Mouse (Mus musculus) layer of hippocampus, postnatal 14 days (tissue): ENCODE data around the gene Tial1. TPM values are rescaled to one million over a fixed set of nuclear protein-coding genes. Genes with fewer than 3 reads are reported as not detected.
A peak's percentile ranks its signal among the peaks of the same experiment; 100 is the strongest.

ENCODE experiments used
- DNase-seq, 2 experiments: peaks; one replicate each; pipeline ENCODE4 v3.0.0; 2021 to 2022; ENCODE audit warnings: low spot score in 2 of 2, mixed read lengths in 1 of 2
- long read RNA-seq, 2 experiments: library from polyadenylated mRNA; stranded (forward); transcript quantifications; one replicate each; pipeline ENCODE4 v2.0.0; 2021
- total RNA-seq, 2 experiments: library from RNA; stranded (reverse); gene quantifications; 2 replicates each; pipeline ENCODE4 v1.2.3; 2021

Tial1 gene
- 100 to 1,000 TPM; 105 to 113 TPM for total RNA-seq
- long read RNA-seq, experiment 1, full-length matches to known transcripts, result 10 of 23 reads
- long read RNA-seq, experiment 1, partial matches to known transcripts, result 4 of 23 reads
- long read RNA-seq, experiment 1, other reads (novel, unspliced or antisense), result 9 of 23 reads
- long read RNA-seq, experiment 2, full-length matches to known transcripts, result 10 of 15 reads
- long read RNA-seq, experiment 2, partial matches to known transcripts, result 4 of 15 reads
- long read RNA-seq, experiment 2, other reads (novel, unspliced or antisense), result 1 of 15 reads

- DNase-seq, result peak; percentile 98 to 99
These were observed at the start of gene Tial1 for GRCm38 (mm10) chr7:128461285-128462215. Gene Tial1, minus strand, starts transcription at chr7:128461717.

GRCm38 (mm10) chr7:128504091-128504490 is 42.6 kb upstream of the Tial1 start:
- no peak for DNase-seq

GRCm38 (mm10) chr7:128499801-128500200 is 38.3 kb upstream of the Tial1 start:
- no peak for DNase-seq

- no peak for DNase-seq
These were observed 33.0 kb upstream of the Tial1 start for GRCm38 (mm10) chr7:128494546-128494945.

GRCm38 (mm10) chr7:128488986-128489385 is 27.5 kb upstream of the Tial1 start:
- DNase-seq, result no peak

- DNase-seq, result peak; percentile 43 to 68
These were observed 12.8 kb upstream of the Tial1 start for GRCm38 (mm10) chr7:128474322-128474721.

GRCm38 (mm10) chr7:128462406-128462805 is 889 bp upstream of the Tial1 start:
- DNase-seq, result no peak

GRCm38 (mm10) chr7:128460865-128461228 is 670 bp downstream of the Tial1 start:
- no peak for DNase-seq

- peak; percentile 20 to 43 for DNase-seq
These were observed 1.2 kb downstream of the Tial1 start for GRCm38 (mm10) chr7:128460131-128460864.

- DNase-seq, result no peak
These were observed 1.8 kb downstream of the Tial1 start for GRCm38 (mm10) chr7:128459791-128460130.

GRCm38 (mm10) chr7:128458011-128458410 is 3.5 kb downstream of the Tial1 start:
- no peak for DNase-seq

GRCm38 (mm10) chr7:128452731-128453130 is 8.8 kb downstream of the Tial1 start:
- no peak for DNase-seq

- DNase-seq, result no peak
These were observed 20.9 kb downstream of the Tial1 start for GRCm38 (mm10) chr7:128440584-128440983.

- DNase-seq, result no peak
These were observed 22.3 kb downstream of the Tial1 start for GRCm38 (mm10) chr7:128439251-128439650.

- no peak for DNase-seq
These were observed 23.4 kb downstream of the Tial1 start for GRCm38 (mm10) chr7:128438131-128438530.

GRCm38 (mm10) chr7:128433213-128433612 is 28.3 kb downstream of the Tial1 start:
- no peak for DNase-seq

GRCm38 (mm10) chr7:128432574-128432973 is 28.9 kb downstream of the Tial1 start:
- no peak for DNase-seq

GRCm38 (mm10) chr7:128422491-128422890 is 39.0 kb downstream of the Tial1 start:
- DNase-seq, result no peak

- no peak for DNase-seq
These were observed 39.8 kb downstream of the Tial1 start for GRCm38 (mm10) chr7:128421701-128422100.

- no peak for DNase-seq
These were observed 41.8 kb downstream of the Tial1 start for GRCm38 (mm10) chr7:128419690-128420089.

GRCm38 (mm10) chr7:128417930-128418779 is 43.4 kb downstream of the Tial1 start, which contains the start of gene Rgs10:
Gene Rgs10, minus strand, starts transcription at chr7:128418758.
- DNase-seq, result peak; percentile 41 to 47
